Mouse (Mus musculus) heart, postnatal 0 days (tissue): ENCODE measurements around the gene Jph3. TPM values are rescaled to one million over a fixed set of nuclear protein-coding genes. Genes with fewer than 3 reads are reported as not detected.

ENCODE experiments used
- ATAC-seq: fragments of 200-750 bp; cut with Nextera tagmentation; 2 replicates; pipeline ENCODE4 v1.8.0; 2017; ENCODE audit warnings: low read depth, moderate number of reproducible peaks, moderate library complexity; ENCODE audit not compliant: insufficient read depth
- DNase-seq: peaks from one replicate; pipeline ENCODE4 v3.0.0-alpha.2; 2016; ENCODE audit warnings: low spot score
- H3K27ac ChIP-seq: fragments of 300-500 bp; sonication (generic); 2 replicates; pipeline ENCODE4 v1.5.1; 2014; ENCODE audit warnings: low read depth, mild to moderate bottlenecking
- H3K27me3 ChIP-seq: fragments of 300-500 bp; sonication (generic); 2 replicates; pipeline ENCODE4 v1.6.1; 2014; ENCODE audit warnings: low read length, mixed read lengths; ENCODE audit not compliant: control insufficient read depth, insufficient read depth
- H3K36me3 ChIP-seq: fragments of 300-500 bp; sonication (generic); replicated peaks from 2 replicates; pipeline ENCODE4 v1.6.1; 2014; ENCODE audit warnings: low read length, mixed read lengths; ENCODE audit not compliant: control insufficient read depth, insufficient read depth
- H3K4me1 ChIP-seq: fragments of 300-500 bp; sonication (generic); 2 replicates; pipeline ENCODE4 v1.6.1; 2014; ENCODE audit warnings: antibody characterized with exemption; ENCODE audit not compliant: control insufficient read depth, insufficient read depth
- H3K4me2 ChIP-seq: fragments of 300-500 bp; sonication (generic); 2 replicates; pipeline ENCODE4 v1.6.1; 2014; ENCODE audit warnings: low read depth, mild to moderate bottlenecking, low read length, moderate library complexity
- H3K4me3 ChIP-seq: fragments of 300-500 bp; sonication (generic); 2 replicates; pipeline ENCODE4 v1.5.1; 2014; ENCODE audit warnings: low read depth, low read length
- H3K9ac ChIP-seq: fragments of 300-500 bp; sonication (generic); replicated peaks from 2 replicates; pipeline ENCODE4 v1.6.1; 2014; ENCODE audit warnings: low read depth, low read length, mixed read lengths
- H3K9me3 ChIP-seq: fragments of 300-500 bp; sonication (generic); replicated peaks from 2 replicates; pipeline ENCODE4 v1.6.1; 2016; ENCODE audit warnings: low read length; ENCODE audit not compliant: control insufficient read depth
- CTCF ChIP-seq: IDR thresholded peaks from 2 replicates; pipeline ENCODE4 v1.5.1; 2016; ENCODE audit warnings: antibody characterized with exemption, control low read depth, low read depth
- EP300 ChIP-seq: IDR thresholded peaks from 2 replicates; pipeline ENCODE4 v1.6.1; 2016; ENCODE audit warnings: antibody characterized with exemption, low read depth
- WGBS: fragments of 180-500 bp; shearing (Covaris S2); extraction: QIAGEN DNeasy Blood & Tissue Kit; methylation state at CpG from one replicate; pipeline ENCODE4 v1.1.7; 2014; 5-methylcytosine and 5-hydroxymethylcytosine counted together
- polyA plus RNA-seq: library from polyadenylated mRNA; unstranded; fragments of >200 nt; fragmentation: Nextera tagmentation; extraction: Ambion mirVana; gene quantifications from 2 replicates; pipeline ENCODE4 v1.2.1, GENCODE M21; 2015
- total RNA-seq: library from RNA; depleted of rRNA; stranded (reverse); fragments of >200 nt; gene quantifications from 2 replicates; pipeline ENCODE4 v1.2.3, GENCODE M21; 2014; ENCODE audit warnings: low replicate concordance

Gene Jph3
- total and polyA plus RNA-seq, 2 experiments from 2014 or later: 0.03 TPM; not detected in 1

- ATAC-seq (no peak), DNase-seq (no peak)
- H3K9me3 ChIP-seq: no peaks in the 10 kb centered on the region
- no peak overlapping the region for H3K27ac ChIP-seq
- H3K4me2 ChIP-seq: no peak overlapping the region
- H3K9ac ChIP-seq: no peak overlapping the region
- H3K4me3 ChIP-seq: no peak overlapping the region
- peaks cover 11% of the 10 kb centered on the region; the same call in 1 of the 2 replicates for H3K36me3 ChIP-seq
- TF ChIP-seq EP300 (no peak), CTCF (no peak)
- H3K27me3 ChIP-seq: no peaks in the 10 kb centered on the region
- 77% methylated on average over 12 of the region's 12 CpGs for WGBS
- peaks cover 6% of the 10 kb centered on the region; the same call in 1 of the 2 replicates for H3K4me1 ChIP-seq
These were observed 82.6 kb downstream of the Jph3 start for GRCm38 (mm10) chr8:121811931-121812570.

GRCm38 (mm10) chr8:121818226-121818625, 88.8 kb downstream of the Jph3 start:
- WGBS: 77% methylated on average over 7 of the region's 7 CpGs
- peaks cover 21% of the 10 kb centered on the region for H3K36me3 ChIP-seq
- no peak for ATAC-seq

GRCm38 (mm10) chr8:121820840-121821239, 91.4 kb downstream of the Jph3 start:
- DNase-seq (no peak), ATAC-seq (no peak)
- WGBS: 93% methylated on average over 6 of the region's 6 CpGs
- no peaks in the 10 kb centered on the region for H3K27me3 ChIP-seq
- H3K4me1 ChIP-seq: no peaks in the 10 kb centered on the region
- H3K4me2 ChIP-seq: no peak overlapping the region
- H3K36me3 ChIP-seq: peaks cover 14% of the 10 kb centered on the region
- H3K9me3 ChIP-seq: no peaks in the 10 kb centered on the region
- H3K9ac ChIP-seq: no peak overlapping the region
- H3K4me3 ChIP-seq: no peak overlapping the region
- TF ChIP-seq EP300: no peak
- TF ChIP-seq CTCF: no peak
- H3K27ac ChIP-seq: no peak overlapping the region

More at GRCm38 (mm10) chr8:121818226-121818625, 88.8 kb downstream of the Jph3 start:
- Histone ChIP-seq H3K9me3 (no peaks in the 10 kb centered on the region), H3K9ac (no peak overlapping the region), H3K4me2 (no peak overlapping the region), H3K4me1 (no peaks in the 10 kb centered on the region), H3K4me3 (no peak overlapping the region), H3K27ac (no peak overlapping the region), H3K27me3 (no peaks in the 10 kb centered on the region)
- DNase-seq: no peak
- TF ChIP-seq EP300: no peak
- TF ChIP-seq CTCF: no peak

GRCm38 (mm10) chr8:121821320-121821719, 91.9 kb downstream of the Jph3 start:
- no peak overlapping the region for H3K4me3 ChIP-seq
- H3K4me1 ChIP-seq: no peaks in the 10 kb centered on the region
- WGBS: 89% methylated on average over 11 of the region's 11 CpGs
- H3K27me3 ChIP-seq: no peaks in the 10 kb centered on the region
- no peak for ATAC-seq
- no peak for DNase-seq
- peaks cover 14% of the 10 kb centered on the region for H3K36me3 ChIP-seq
- no peak overlapping the region for H3K4me2 ChIP-seq
- no peaks in the 10 kb centered on the region for H3K9me3 ChIP-seq
- TF ChIP-seq EP300 (no peak), CTCF (no peak)
- H3K27ac ChIP-seq: no peak overlapping the region
- no peak overlapping the region for H3K9ac ChIP-seq

- H3K27ac ChIP-seq: no peak overlapping the region
- no peaks in the 10 kb centered on the region for H3K27me3 ChIP-seq
- H3K4me2 ChIP-seq: no peak overlapping the region
- no peak for TF ChIP-seq EP300
- no peak for TF ChIP-seq CTCF
- ATAC-seq (no peak), DNase-seq (no peak)
- no peak overlapping the region for H3K9ac ChIP-seq
- no peak overlapping the region for H3K4me3 ChIP-seq
- H3K36me3 ChIP-seq: peaks cover 14% of the 10 kb centered on the region
- H3K4me1 ChIP-seq: no peaks in the 10 kb centered on the region
- 85% methylated on average over 8 of the region's 9 CpGs for WGBS
- H3K9me3 ChIP-seq: no peaks in the 10 kb centered on the region
These were observed 92.3 kb downstream of the Jph3 start for GRCm38 (mm10) chr8:121821770-121822169.

GRCm38 (mm10) chr8:121827726-121828125, 98.3 kb downstream of the Jph3 start:
- Histone ChIP-seq H3K27me3 (no peaks in the 10 kb centered on the region), H3K36me3 (no peaks in the 10 kb centered on the region), H3K4me1 (peaks cover 16% of the 10 kb centered on the region), H3K9me3 (no peaks in the 10 kb centered on the region), H3K9ac (no peak overlapping the region), H3K4me2 (no peak overlapping the region), H3K27ac (no peak overlapping the region), H3K4me3 (no peak overlapping the region)
- ATAC-seq (no peak), DNase-seq (no peak)
- TF ChIP-seq CTCF (no peak), EP300 (no peak)
- WGBS: 89% methylated on average over 5 of the region's 5 CpGs
